Mouse (Mus musculus): Measurements from ENCODE around the gene Olfr478. TPM values are rescaled to one million over a fixed set of nuclear protein-coding genes. Genes with fewer than 3 reads are reported as not detected.

Gene Olfr478
- total RNA-seq (2023) = not detected

DNA sequence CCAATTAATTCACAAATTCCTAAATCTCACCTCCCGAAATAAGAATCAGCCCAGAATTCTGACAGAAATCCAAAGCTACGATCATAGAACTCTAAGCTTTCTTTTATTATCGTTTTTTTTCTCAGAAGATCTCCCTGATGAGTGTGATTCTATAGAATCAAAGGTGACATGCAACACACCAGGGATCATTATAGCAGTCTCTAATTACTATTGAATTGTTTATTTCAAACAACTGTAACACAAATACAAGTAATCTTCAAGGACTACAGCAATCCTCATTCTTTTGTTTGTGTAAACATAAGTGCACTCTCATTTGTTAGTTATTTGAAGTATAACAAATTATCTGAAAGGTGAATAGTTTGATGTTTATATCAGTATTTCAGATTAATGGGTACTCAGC is at the start of gene Olfr478:
Gene Olfr478, minus strand, starts transcription at position 101 of the 400 bp plus-strand sequence.

DNA sequence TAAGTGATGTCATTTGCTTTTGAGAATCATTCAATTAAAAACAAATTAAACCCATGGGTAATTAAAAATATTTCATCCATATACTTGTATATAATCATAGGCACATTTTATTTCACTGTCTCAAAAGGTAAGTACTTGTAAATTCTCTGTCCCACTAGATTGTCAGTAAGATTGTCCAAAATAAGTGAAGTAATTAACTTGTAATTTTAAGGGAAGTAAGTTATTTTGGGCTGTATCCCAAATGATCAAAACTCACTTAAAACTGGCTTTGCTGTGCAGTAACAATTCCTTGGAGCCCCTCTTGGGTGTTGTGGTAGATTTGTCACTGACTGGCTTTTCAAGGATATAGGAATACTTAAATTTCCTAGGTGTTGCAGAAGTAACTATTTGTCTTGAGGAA is 45.8 kb upstream of the Olfr478 start, which contains the start of gene Olfr481:
Gene Olfr481, plus strand, starts transcription at position 301 of the 400 bp plus-strand sequence.

DNA sequence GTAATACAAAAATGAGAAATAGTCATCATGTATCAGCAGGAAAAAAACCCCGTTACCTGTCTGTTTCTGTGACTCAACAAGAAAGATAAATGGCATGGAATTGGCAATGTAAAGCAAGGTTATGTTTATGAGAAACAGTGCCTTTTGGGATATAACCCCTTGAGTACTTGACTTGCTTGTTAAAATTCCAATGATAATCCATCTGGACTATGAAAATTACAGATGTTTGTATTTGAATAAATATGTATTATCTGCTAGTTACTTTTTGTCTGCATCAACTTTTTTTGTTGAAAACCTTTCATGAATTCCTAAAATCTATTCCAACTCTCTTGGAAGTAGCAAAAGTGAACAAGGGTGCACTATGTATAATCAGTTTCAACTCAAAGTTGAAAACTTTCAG is 33.5 kb upstream of the Olfr478 start, which contains the start of gene Olfr480:
Gene Olfr480, minus strand, starts transcription at position 101 of the 400 bp plus-strand sequence.

DNA sequence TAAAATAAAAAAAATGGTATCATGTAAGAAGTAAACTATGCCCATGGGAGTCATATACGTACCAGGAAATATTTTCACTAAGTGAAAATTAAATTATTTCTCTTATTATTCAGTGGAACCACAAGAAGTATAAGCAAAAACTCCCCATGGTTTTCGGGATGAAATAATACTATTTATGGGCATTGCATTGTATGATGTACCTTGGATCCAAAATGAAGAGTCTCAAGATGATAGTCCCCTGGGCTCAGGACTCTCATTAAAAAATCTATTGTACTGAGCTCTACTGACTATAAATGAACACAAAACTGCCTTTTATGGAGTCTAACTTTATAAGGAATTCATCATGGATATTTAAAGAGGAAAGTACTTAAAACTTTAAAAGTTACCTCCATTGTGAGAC is 16.6 kb upstream of the Olfr478 start, which contains the start of gene Olfr479:
Gene Olfr479, plus strand, starts transcription at position 301 of the 400 bp plus-strand sequence.

DNA sequence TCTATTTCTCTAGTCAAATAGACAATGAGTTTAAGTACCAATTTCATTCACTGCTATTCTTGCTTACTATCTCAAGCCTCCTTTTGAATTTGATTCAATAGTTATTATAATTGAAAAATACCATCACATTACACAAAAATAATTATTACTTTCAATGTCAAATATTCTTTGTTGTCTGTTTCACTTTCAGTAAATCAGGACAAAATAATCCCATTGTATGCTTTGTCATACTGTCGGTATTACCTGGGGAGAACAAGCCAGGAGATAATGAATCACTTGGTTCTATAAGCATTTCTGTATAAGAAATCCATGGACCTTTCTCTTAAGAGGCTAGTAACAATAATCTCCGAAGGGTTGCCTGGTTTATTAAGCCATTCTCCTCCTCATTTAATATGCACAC is 47.4 kb downstream of the Olfr478 start, which contains the start of gene Olfr477:
Gene Olfr477, plus strand, starts transcription at position 301 of the 400 bp plus-strand sequence.

Other genes with a start within 250 kb of the Olfr478 start
- not detected for gene Ovch2, start 232.8 kb downstream of the Olfr478 start, total RNA-seq (2023)
- gene Olfr467, start 221.7 kb downstream of the Olfr478 start, total RNA-seq (2023) = not detected
- gene Olfr469, start 208.4 kb downstream of the Olfr478 start, total RNA-seq (2023) = not detected
- not detected for gene Olfr470, start 186.5 kb downstream of the Olfr478 start, total RNA-seq (2023)
- gene Olfr472, start 136.1 kb downstream of the Olfr478 start, total RNA-seq (2023) = not detected
- not detected for gene Olfr473, start 103.5 kb downstream of the Olfr478 start, total RNA-seq (2023)
- gene Olfr474, start 79.3 kb downstream of the Olfr478 start, total RNA-seq (2023) = not detected
- gene Olfr476, start 69.2 kb downstream of the Olfr478 start, total RNA-seq (2023) = not detected
- not detected for gene Olfr477, start 47.3 kb downstream of the Olfr478 start, total RNA-seq (2023)
- not detected for gene Olfr479, start 16.7 kb upstream of the Olfr478 start, total RNA-seq (2023)
- not detected for gene Olfr480, start 33.4 kb upstream of the Olfr478 start, total RNA-seq (2023)
- gene Olfr481, start 45.9 kb upstream of the Olfr478 start, total RNA-seq (2023) = not detected
- gene Olfr482, start 63.6 kb upstream of the Olfr478 start, total RNA-seq (2023) = 1 to 10 TPM; 1.2 to 1.7 TPM
- gene Olfr483, start 66.9 kb upstream of the Olfr478 start, total RNA-seq (2023) = not detected
- not detected for gene Olfr484, start 93.5 kb upstream of the Olfr478 start, total RNA-seq (2023)
- gene Olfr485, start 125.9 kb upstream of the Olfr478 start, total RNA-seq (2023) = not detected
- not detected for gene Olfr486, start 138.8 kb upstream of the Olfr478 start, total RNA-seq (2023)
- gene Olfr487, start 180.6 kb upstream of the Olfr478 start, total RNA-seq (2023) = not detected
- gene Olfr488, start 224.4 kb upstream of the Olfr478 start, total RNA-seq (2023) = not detected